Mouse (Mus musculus): ENCODE data around the gene Lrrc55. TPM values are rescaled to one million over a fixed set of nuclear protein-coding genes. Genes with fewer than 3 reads are reported as not detected.

Lrrc55 gene
- total RNA-seq, 2 experiments from 2014 or later, result 15.0 to 19.1 TPM

DNA sequence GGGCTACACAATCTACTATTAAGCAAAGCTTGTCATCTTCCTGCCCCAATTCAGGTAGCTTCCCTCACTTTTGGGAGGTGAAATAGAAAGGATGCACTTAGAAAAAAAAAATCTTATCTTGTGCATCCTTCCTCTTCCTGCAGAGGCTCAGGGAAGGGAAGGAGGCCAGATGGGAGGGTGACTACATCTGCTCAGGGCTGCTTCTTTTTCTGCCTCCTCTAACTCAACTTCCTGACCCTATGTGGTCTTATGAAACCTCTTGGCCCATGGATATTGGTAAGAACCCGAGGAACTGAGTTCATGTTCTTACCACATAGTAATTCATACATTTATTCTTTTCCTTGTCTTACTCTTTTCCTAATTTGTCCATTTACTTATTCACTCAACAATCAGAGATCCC is 61.9 kb downstream of the Lrrc55 start:
- no peak for DNase-seq (ENCODE audit: extremely low spot score in 1 of 2, low spot score in 1 of 2)

DNA sequence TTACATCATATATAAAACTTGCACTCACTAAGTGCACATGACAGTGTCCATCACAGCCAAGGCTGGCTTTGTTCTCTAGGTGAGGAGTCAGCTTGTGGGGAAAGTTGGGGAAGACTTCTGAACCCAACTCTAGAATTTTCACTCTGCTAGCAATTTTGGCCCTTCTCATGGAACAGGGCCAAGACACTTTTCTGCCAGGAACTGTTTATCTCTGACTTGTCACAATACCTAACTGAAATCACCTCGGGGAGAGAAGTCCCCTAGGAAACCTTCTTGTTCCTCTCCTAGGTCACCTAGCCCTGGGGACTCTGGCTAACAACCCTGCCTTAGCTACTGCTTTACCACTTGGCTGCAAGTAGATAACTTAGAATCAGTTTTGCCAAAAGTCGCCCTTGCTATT is 64.8 kb downstream of the Lrrc55 start:
- no peak for DNase-seq (ENCODE audit: extremely low spot score in 1 of 2, low spot score in 1 of 2)

DNA sequence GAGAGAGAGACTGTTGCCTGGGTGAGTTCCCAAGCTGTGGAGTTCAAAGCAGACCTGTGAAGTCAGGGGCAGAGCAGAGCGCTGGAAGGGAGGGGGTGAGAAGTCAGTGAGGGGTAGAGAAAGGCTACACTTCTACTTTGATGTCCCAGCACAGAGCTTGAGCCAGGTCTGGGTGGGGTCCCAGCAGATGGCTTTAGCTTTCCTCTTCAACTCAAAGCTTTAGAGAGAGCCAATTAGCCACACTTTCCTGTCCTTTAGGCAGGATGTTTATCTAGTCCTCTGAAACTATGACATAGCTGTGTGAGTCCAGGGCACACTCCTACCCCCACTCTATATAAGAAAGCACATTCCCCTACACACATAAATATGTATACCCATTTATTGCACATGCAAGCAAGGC is 65.3 kb downstream of the Lrrc55 start:
- DNase-seq (ENCODE audit: extremely low spot score in 1 of 2, low spot score in 1 of 2), result no peak

DNA sequence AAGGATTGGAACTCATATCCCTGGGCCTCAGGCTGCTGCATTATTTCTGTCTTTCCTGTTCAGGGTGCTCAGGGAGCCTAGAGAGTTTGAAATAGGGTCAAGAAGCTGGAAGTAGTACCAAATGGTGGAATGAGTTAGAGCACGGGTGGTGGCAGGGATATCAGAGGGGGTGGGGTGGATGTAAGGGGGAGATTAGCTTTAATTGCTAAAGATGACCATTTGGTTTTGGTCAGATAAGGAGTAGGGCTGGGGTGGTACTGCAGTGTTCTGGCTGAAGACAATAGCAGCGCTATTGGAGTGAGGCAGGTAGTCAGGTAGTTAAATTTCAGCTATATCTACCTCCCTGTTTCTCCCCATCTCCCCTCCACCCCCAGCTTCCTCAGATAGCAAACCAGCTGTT is 65.8 kb downstream of the Lrrc55 start:
- DNase-seq (ENCODE audit: extremely low spot score in 1 of 2, low spot score in 1 of 2), result no peak

DNA sequence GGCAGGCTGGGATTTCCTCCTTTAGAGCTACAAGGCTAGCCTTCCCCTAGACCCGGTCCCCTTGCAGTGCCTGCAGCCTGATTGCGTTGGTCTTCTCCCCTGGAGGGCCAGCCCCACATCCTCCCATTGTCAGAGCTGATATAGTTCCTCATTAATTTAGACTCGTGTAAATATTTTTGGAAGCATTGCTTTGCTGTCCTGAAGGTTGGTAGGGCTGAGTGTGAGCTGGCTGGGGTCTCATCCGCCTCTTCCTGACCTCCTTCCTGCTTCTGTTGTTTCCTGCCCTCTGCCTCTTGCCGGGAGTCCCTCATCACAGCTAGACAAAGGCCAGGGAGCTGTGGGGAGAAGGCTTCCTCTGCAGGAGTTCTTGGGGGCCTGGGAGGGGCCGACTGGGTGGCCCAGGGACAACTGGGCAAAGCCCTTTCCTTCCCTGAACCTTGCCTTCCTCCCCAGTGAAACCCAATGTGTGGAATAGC is 67.5 kb downstream of the Lrrc55 start:
- DNase-seq (ENCODE audit: extremely low spot score in 1 of 2, low spot score in 1 of 2), result no peak

DNA sequence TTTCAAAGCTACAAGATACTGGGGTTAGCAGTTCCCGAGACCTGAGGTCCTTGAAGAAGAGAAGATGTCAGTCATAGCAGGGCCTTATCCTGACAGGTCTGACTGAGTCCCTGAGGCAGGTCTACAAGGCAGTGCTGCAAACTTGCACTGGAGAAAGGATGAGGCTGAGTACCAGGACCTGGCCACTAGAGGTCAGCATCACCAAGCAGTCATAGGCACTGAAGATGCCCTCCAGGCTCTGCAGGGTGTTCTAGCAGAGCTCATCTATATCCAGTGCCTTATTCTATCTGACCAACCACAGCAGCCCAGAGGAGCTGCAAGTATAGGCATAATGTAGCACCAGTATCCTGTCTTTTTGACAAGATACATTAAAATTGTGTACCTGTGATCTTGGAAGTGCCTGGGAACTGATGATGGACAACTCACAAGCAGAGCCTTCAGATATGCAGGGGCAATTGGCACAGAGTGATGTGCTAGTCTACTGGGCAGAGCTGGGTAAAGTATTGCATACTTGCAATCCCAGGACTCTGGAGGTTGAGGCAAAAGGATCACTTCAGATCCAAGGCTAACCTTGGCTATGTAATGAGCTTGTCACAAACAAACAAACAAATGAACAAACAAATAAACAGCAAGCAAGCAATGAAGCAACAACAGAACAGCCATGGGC is 73.0 kb downstream of the Lrrc55 start:
- DNase-seq (ENCODE audit: extremely low spot score in 1 of 2, low spot score in 1 of 2), result peak; percentile 64 to 75

DNA sequence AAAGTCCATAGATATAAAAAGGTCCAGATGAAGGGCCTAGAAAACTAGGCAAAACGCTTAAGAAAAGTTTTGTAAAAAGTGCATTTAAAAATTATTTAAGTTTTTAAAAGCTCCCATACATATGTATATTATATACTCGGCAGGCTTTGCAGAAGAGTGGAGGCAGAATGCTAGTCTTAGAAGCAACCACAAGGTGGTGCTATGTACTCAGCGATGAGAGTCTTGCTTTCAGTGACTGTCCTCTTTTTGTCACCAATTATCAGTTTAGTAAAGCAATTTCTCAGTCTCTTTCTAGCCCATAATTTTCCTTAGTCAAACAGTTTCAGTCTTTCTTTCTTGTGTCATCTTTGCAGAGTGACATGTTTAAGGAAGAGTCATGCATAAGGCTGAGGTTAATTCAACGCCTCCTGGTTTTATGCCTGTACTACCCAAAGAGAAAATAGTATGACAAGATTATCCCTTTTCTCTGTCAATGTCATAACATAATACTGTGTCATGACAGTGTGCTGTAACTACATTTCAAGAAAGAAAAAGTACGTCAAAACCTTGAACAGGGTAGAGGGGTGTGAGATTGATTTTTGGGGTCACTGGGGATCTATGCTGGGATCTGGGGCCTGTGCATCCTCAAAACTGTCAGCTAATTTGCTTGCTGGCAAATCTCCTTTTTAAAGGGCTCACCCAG is 73.7 kb downstream of the Lrrc55 start:
- peak in 1 of 2 experiments; percentile 22 for DNase-seq (ENCODE audit: extremely low spot score in 1 of 2, low spot score in 1 of 2)

Other genes starting within 250 kb of the Lrrc55 start
- not detected for gene Prg2, start 216.7 kb downstream of the Lrrc55 start, total RNA-seq (2021)
- gene Prg3, start 209.0 kb downstream of the Lrrc55 start, total RNA-seq (2021), result not detected
- gene Ssrp1, start 160.0 kb downstream of the Lrrc55 start, total RNA-seq (2021), result 100 to 1,000 TPM; 108 to 111 TPM
- 1 to 10 TPM; 1.8 to 2.5 TPM for gene P2rx3, start 159.7 kb downstream of the Lrrc55 start, total RNA-seq (2021)
- gene Tnks1bp1, start 149.2 kb downstream of the Lrrc55 start, total RNA-seq (2021), result 100 to 1,000 TPM; 141 to 159 TPM
- gene Aplnr, start 61.0 kb downstream of the Lrrc55 start, total RNA-seq (2021), result 1 to 10 TPM; 1.1 to 1.4 TPM
- not detected for gene Olfr987, start 142.1 kb upstream of the Lrrc55 start, total RNA-seq (2021)
- not detected for gene Olfr988, start 166.0 kb upstream of the Lrrc55 start, total RNA-seq (2021)
- gene Olfr992, start 212.3 kb upstream of the Lrrc55 start, total RNA-seq (2021), result not detected
- not detected for gene Olfr993, start 217.7 kb upstream of the Lrrc55 start, total RNA-seq (2021)
- not detected for gene Olfr994, start 239.3 kb upstream of the Lrrc55 start, total RNA-seq (2021)
- not detected for gene Olfr995, start 246.4 kb upstream of the Lrrc55 start, total RNA-seq (2021)